Mouse (Mus musculus) kidney, embryonic 14.5 days (tissue): ENCODE measurements at regions not wholly inside any gene's neighbourhood (a gene's known extent, or its start where the extent isn't known, plus 50 kb on each side); places are given as distances from the start of the nearest gene placed in this dataset.

ENCODE experiments used
- ATAC-seq: fragments of 200-750 bp; cut with Nextera tagmentation; 2 replicates; pipeline ENCODE4 v1.8.0; 2017; ENCODE audit warnings: moderate number of reproducible peaks, mild to moderate bottlenecking, moderate TSS enrichment, moderate library complexity; ENCODE audit not compliant: low FRiP score, low TSS enrichment
- H3K27ac ChIP-seq: fragments of 300-500 bp; sonication (generic); 2 replicates; pipeline ENCODE4 v1.5.1; 2014; ENCODE audit warnings: low read depth, mild to moderate bottlenecking, low read length, moderate library complexity, mixed read lengths
- H3K27me3 ChIP-seq: fragments of 300-500 bp; sonication (generic); 2 replicates; pipeline ENCODE4 v1.6.1; 2014; ENCODE audit warnings: mild to moderate bottlenecking, low read length; ENCODE audit not compliant: control insufficient read depth, insufficient read depth
- H3K36me3 ChIP-seq: fragments of 300-500 bp; sonication (generic); 2 replicates; pipeline ENCODE4 v1.6.1; 2014; ENCODE audit warnings: low read length, mixed read lengths; ENCODE audit not compliant: control insufficient read depth, insufficient read depth
- H3K4me1 ChIP-seq: fragments of 300-500 bp; sonication (generic); 2 replicates; pipeline ENCODE4 v1.6.1; 2014; ENCODE audit warnings: low read length, mixed read lengths; ENCODE audit not compliant: control insufficient read depth, insufficient read depth
- H3K4me2 ChIP-seq: fragments of 300-500 bp; sonication (generic); replicated peaks from 2 replicates; pipeline ENCODE4 v1.6.1; 2014; ENCODE audit warnings: low read depth, mild to moderate bottlenecking, low read length
- H3K4me3 ChIP-seq: fragments of 300-500 bp; sonication (generic); 2 replicates; pipeline ENCODE4 v1.5.1; 2014; ENCODE audit warnings: mild to moderate bottlenecking, low read length
- H3K9ac ChIP-seq: fragments of 300-500 bp; sonication (generic); 2 replicates; pipeline ENCODE4 v1.6.1; 2014; ENCODE audit warnings: low read depth, mild to moderate bottlenecking, low read length, moderate library complexity
- H3K9me3 ChIP-seq: fragments of 300-500 bp; sonication (generic); 2 replicates; pipeline ENCODE4 v1.6.1; 2016; ENCODE audit warnings: low read length; ENCODE audit not compliant: control insufficient read depth
- WGBS: fragments of 180-500 bp; shearing (Covaris S2); extraction: QIAGEN DNeasy Blood & Tissue Kit; methylation state at CpG from one replicate; pipeline ENCODE4 v1.1.7; 2014; 5-methylcytosine and 5-hydroxymethylcytosine counted together

DNA sequence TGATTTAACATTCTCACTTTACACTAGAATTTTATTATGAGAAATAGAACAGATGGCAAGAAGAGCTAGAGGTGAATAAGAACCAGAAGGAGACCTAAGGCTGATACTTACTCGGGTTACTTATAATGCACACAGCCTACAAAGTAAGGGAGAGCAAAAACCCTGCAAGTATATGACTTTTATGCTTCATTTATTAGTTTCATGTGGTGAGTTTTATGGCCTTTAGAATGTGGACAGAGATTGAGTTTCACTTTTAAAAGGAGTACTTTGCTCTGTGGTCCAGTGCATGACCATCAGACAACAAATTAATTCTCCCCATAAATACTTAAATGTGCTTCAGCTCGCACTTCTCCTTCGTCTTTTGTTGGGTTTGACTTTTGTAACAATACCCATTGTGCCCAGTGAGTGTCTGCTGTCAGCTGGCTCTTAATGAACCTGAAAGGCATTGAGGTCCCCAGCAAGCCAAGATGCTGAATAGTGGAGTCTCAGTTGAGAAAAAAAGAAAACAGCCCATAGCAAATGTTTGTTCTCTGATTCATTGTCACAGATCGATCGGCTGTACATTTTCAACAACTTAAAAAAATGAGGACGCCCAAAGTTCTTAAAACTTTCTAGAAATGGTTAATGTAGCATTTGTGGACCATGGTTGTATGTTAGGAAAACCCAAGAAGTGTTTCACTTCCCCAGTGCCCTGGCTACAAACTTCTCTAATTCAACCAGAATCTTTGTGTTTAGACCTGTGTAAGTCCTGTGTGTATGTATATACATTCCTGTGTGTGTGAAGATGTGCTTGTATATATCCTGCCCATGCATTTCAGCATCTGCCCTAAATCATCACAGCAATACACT lies 194.5 kb downstream of the Gm5426 start:
- no peak overlapping the region; the same call in 1 of the 2 replicates for H3K27ac ChIP-seq
- peak; percentile 63; the same call in 1 of the 2 replicates for ATAC-seq

GRCm38 (mm10) chr10:96332731-96333201 lies 196.4 kb downstream of the Gm5426 start:
- H3K9ac ChIP-seq = no peak overlapping the region
- H3K36me3 ChIP-seq = no peaks in the 10 kb centered on the region
- H3K9me3 ChIP-seq = no peaks in the 10 kb centered on the region
- ATAC-seq = no peak
- no peaks in the 10 kb centered on the region for H3K4me1 ChIP-seq
- WGBS = 69% methylated on average over 10 of the region's 10 CpGs
- no peak overlapping the region for H3K4me3 ChIP-seq
- no peak overlapping the region for H3K27ac ChIP-seq
- no peak overlapping the region for H3K4me2 ChIP-seq
- no peaks in the 10 kb centered on the region for H3K27me3 ChIP-seq

More for the DNA sequence above, 194.5 kb downstream of the Gm5426 start:
- Histone ChIP-seq H3K4me3 (no peak overlapping the region), H3K4me2 (no peak overlapping the region), H3K9ac (no peak overlapping the region), H3K4me1 (no peaks in the 10 kb centered on the region), H3K27me3 (no peaks in the 10 kb centered on the region), H3K36me3 (no peaks in the 10 kb centered on the region), H3K9me3 (no peaks in the 10 kb centered on the region)
- 53% methylated on average over 6 of the region's 6 CpGs for WGBS

GRCm38 (mm10) chr10:96333224-96333623 lies 196.8 kb downstream of the Gm5426 start:
- WGBS = 71% methylated on average over 6 of the region's 6 CpGs
- Histone ChIP-seq H3K4me3 (no peak overlapping the region), H3K4me2 (no peak overlapping the region), H3K4me1 (no peaks in the 10 kb centered on the region), H3K9ac (no peak overlapping the region), H3K27me3 (no peaks in the 10 kb centered on the region), H3K36me3 (no peaks in the 10 kb centered on the region), H3K27ac (no peak overlapping the region), H3K9me3 (no peaks in the 10 kb centered on the region)
- ATAC-seq = no peak

DNA sequence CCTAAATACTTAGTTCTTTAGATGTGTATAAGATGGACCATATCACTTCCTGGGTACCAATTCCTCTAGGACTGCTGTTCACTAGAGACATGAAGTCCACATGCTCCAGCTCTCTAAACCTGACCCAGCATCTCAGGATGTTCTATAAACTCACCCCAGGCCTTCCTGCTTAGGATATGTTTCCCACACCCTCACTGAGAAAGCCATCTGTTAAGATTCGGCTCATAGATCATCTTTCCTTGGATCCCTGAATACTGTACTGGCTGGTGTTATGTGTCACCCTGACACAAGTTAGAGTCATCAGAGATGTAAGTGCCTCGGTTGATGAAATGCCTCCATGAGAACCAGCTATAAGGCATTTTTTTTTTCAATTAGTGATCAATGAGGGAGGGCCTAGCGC lies 199.9 kb downstream of the Gm5426 start:
- H3K9me3 ChIP-seq = no peaks in the 10 kb centered on the region
- H3K4me1 ChIP-seq = no peaks in the 10 kb centered on the region
- H3K36me3 ChIP-seq = no peaks in the 10 kb centered on the region
- WGBS = 89% methylated on average over 3 of the region's 3 CpGs
- H3K27ac ChIP-seq = no peak overlapping the region
- no peak overlapping the region for H3K4me3 ChIP-seq
- no peak for ATAC-seq
- H3K4me2 ChIP-seq = no peak overlapping the region
- no peaks in the 10 kb centered on the region for H3K27me3 ChIP-seq
- no peak overlapping the region for H3K9ac ChIP-seq

- H3K27me3 ChIP-seq = no peaks in the 10 kb centered on the region
- H3K4me2 ChIP-seq = no peak overlapping the region
- WGBS = 80% methylated on average over 9 of the region's 9 CpGs
- H3K4me1 ChIP-seq = no peaks in the 10 kb centered on the region
- no peak overlapping the region for H3K4me3 ChIP-seq
- no peak overlapping the region for H3K27ac ChIP-seq
- H3K9ac ChIP-seq = no peak overlapping the region
- H3K9me3 ChIP-seq = no peaks in the 10 kb centered on the region
- H3K36me3 ChIP-seq = no peaks in the 10 kb centered on the region
- no peak for ATAC-seq
Measured at GRCm38 (mm10) chr10:96337088-96337666, 200.8 kb downstream of the Gm5426 start.

- Histone ChIP-seq H3K27ac (no peak overlapping the region), H3K27me3 (no peaks in the 10 kb centered on the region), H3K4me3 (no peak overlapping the region), H3K9me3 (no peaks in the 10 kb centered on the region), H3K36me3 (no peaks in the 10 kb centered on the region), H3K9ac (no peak overlapping the region), H3K4me1 (peaks cover 3% of the 10 kb centered on the region; the same call in 1 of the 2 replicates), H3K4me2 (no peak overlapping the region)
- ATAC-seq = no peak
- 47% methylated on average over 7 of the region's 7 CpGs for WGBS
Measured at GRCm38 (mm10) chr10:96337797-96338608, 201.6 kb downstream of the Gm5426 start.

- no peak overlapping the region for H3K27ac ChIP-seq
- no peak overlapping the region for H3K9ac ChIP-seq
- ATAC-seq = no peak
- H3K4me1 ChIP-seq = peaks cover 6% of the 10 kb centered on the region; the same call in 1 of the 2 replicates
- no peaks in the 10 kb centered on the region for H3K9me3 ChIP-seq
- H3K4me2 ChIP-seq = no peak overlapping the region
- WGBS = 87% methylated on average over 2 of the region's 2 CpGs
- no peaks in the 10 kb centered on the region for H3K27me3 ChIP-seq
- H3K4me3 ChIP-seq = no peak overlapping the region
- H3K36me3 ChIP-seq = no peaks in the 10 kb centered on the region
Measured at GRCm38 (mm10) chr10:96338609-96338978, 202.2 kb downstream of the Gm5426 start.

DNA sequence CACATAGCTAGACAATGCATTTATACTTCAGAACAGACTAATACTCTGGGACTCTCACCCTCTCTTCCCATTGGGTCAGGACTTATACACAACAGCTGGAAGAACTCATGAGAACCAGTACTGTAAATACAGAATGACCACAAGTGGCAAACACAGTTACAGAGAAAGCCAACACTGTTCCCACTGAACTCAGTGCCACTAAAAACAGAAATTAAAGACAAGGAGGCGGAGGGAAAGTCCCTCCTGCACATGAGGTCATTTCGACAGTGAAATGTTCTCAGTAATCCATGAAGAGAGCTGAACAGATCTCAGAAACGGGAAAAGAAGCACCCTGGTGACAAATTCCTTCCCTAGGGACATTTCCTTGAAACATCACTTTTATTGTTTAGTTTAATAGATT lies 206.1 kb downstream of the Gm5426 start:
- Histone ChIP-seq H3K27ac (no peak overlapping the region), H3K9me3 (no peaks in the 10 kb centered on the region), H3K4me1 (peaks cover 6% of the 10 kb centered on the region; the same call in 1 of the 2 replicates), H3K27me3 (no peaks in the 10 kb centered on the region), H3K4me2 (no peak overlapping the region), H3K36me3 (no peaks in the 10 kb centered on the region), H3K9ac (no peak overlapping the region), H3K4me3 (no peak overlapping the region)
- peak; percentile 39; the same call in 1 of the 2 replicates for ATAC-seq
- 50% methylated on average over 3 of the region's 3 CpGs for WGBS
